ENCODE assay signal across 8 mouse cellular contexts in the genomic region with DNA sequence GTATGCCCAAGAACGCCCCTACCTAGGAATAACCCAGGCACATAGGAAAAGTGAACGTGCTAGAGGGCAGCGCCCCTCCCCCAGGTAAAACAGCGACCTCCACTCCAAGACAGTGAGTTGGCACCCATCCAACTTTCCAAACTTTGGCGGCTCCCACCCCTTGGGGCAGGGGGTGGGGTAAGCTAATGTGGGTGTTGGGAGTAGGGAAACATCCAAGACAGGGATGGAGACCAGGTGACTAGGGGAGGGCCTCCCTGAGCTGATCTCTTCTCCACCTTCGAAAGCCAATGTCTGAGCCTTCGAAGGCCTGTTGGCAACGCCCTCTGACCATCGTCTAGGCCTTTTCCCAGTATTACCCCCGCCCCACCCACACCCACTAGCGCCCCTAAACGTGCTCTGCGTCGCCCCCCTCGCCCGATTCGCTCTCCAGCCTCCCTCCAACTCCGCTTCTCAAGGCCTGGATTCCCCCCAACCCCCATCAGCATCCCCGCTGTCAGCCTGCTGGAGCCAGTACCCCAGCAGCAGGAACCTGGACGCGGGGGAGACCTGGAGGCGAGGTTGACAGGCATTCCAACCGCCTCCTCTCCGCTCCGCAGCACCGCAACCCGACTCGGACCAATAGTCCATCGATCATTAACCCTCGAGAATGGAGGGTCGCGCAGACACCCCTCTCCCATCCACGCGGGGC. TPM values are rescaled to one million over a fixed set of nuclear protein-coding genes. Genes with fewer than 3 reads are reported as not detected.
A peak's percentile ranks its signal among the peaks of the same experiment; 100 is the strongest.
DNase-seq lines count a peak whose midpoint lies in the region; ATAC-seq and TF ChIP-seq lines count a peak whose summit lies in the region.

No protein-coding gene starts in this region.

- no peak for TF ChIP-seq POLR2A in cortical plate, adult 2 months (IDR thresholded peaks at IDR 0.05; ENCODE audit: extremely low read depth, insufficient read depth, low read length)

- H3K4me2 ChIP-seq in lung, embryonic 14.5 days = peak overlapping the region; percentile 98
- peak overlapping the region; percentile 85 for H3K4me2 ChIP-seq in hindbrain, embryonic 13.5 days
- H3K4me2 ChIP-seq in lung, postnatal 0 days (replicated peaks; ENCODE audit: low read depth, low read length) = peak overlapping the region; percentile 96
- H3K4me2 ChIP-seq in stomach, embryonic 16.5 days (ENCODE audit: low read depth, low read length) = peak overlapping the region; percentile 94

- peak; percentile 5; the same call in 1 of the 2 replicates for ATAC-seq in lung, embryonic 14.5 days (ENCODE audit: insufficient read depth)
- peak; percentile 22 for ATAC-seq in hindbrain, embryonic 13.5 days (ENCODE audit: low FRiP score)
- no peak for ATAC-seq in lung, postnatal 0 days
- ATAC-seq in stomach, embryonic 16.5 days (ENCODE audit: insufficient read depth, low FRiP score) = peak; percentile 14; the same call in 1 of the 2 replicates

- H3K4me1 ChIP-seq in lung, embryonic 14.5 days (ENCODE audit: insufficient read depth) = peaks cover 19% of the 10 kb centered on the region
- peaks cover 10% of the 10 kb centered on the region for H3K4me1 ChIP-seq in cortical plate, adult 2 months (ENCODE audit: control insufficient read depth, insufficient read depth, low read length)
- H3K4me1 ChIP-seq in hindbrain, embryonic 13.5 days (replicated peaks) = peaks cover 58% of the 10 kb centered on the region
- peaks cover 14% of the 10 kb centered on the region; the same call in 1 of the 2 replicates for H3K4me1 ChIP-seq in lung, postnatal 0 days (ENCODE audit: insufficient read depth, low read depth, low read length)
- peaks cover 27% of the 10 kb centered on the region for H3K4me1 ChIP-seq in stomach, embryonic 16.5 days (ENCODE audit: control insufficient read depth, insufficient read depth, low read length)

- TF ChIP-seq EP300 in lung, postnatal 0 days (IDR thresholded peaks at IDR 0.05) = no peak

- 2% methylated on average over 34 of the region's 34 CpGs for WGBS in lung, embryonic 14.5 days
- WGBS in hindbrain, embryonic 13.5 days = 5% methylated on average over 30 of the region's 34 CpGs
- 4% methylated on average over 32 of the region's 34 CpGs for WGBS in lung, postnatal 0 days
- WGBS in stomach, embryonic 16.5 days = 5% methylated on average over 34 of the region's 34 CpGs

- H3K9ac ChIP-seq in lung, embryonic 14.5 days = peak overlapping the region; percentile 74
- H3K9ac ChIP-seq in hindbrain, embryonic 13.5 days = peak overlapping the region; percentile 98
- H3K9ac ChIP-seq in lung, postnatal 0 days (replicated peaks; ENCODE audit: low read depth) = peak overlapping the region; percentile 50
- H3K9ac ChIP-seq in stomach, embryonic 16.5 days (ENCODE audit: low read length) = peak overlapping the region; percentile 84

- no peaks in the 10 kb centered on the region for H3K27me3 ChIP-seq in lung, embryonic 14.5 days (ENCODE audit: insufficient read depth, low read length)
- H3K27me3 ChIP-seq in hindbrain, embryonic 13.5 days = no peaks in the 10 kb centered on the region
- no peaks in the 10 kb centered on the region for H3K27me3 ChIP-seq in lung, postnatal 0 days (replicated peaks; ENCODE audit: insufficient read depth, low read length)
- H3K27me3 ChIP-seq in stomach, embryonic 16.5 days (ENCODE audit: control insufficient read depth, insufficient read depth, low read length) = no peaks in the 10 kb centered on the region

- no peaks in the 10 kb centered on the region for H3K36me3 ChIP-seq in lung, embryonic 14.5 days (ENCODE audit: insufficient read depth)
- H3K36me3 ChIP-seq in hindbrain, embryonic 13.5 days = peaks cover 23% of the 10 kb centered on the region
- H3K36me3 ChIP-seq in lung, postnatal 0 days (ENCODE audit: insufficient read depth, low read length) = no peaks in the 10 kb centered on the region
- no peaks in the 10 kb centered on the region for H3K36me3 ChIP-seq in stomach, embryonic 16.5 days (ENCODE audit: control insufficient read depth, insufficient read depth, low read length)

- peak overlapping the region; percentile 78 for H3K4me3 ChIP-seq in lung, embryonic 14.5 days (ENCODE audit: low read depth, low read length)
- H3K4me3 ChIP-seq in cortical plate, adult 2 months (ENCODE audit: insufficient read depth, low read length) = peak overlapping the region; percentile 97
- peak overlapping the region; percentile 94 for H3K4me3 ChIP-seq in hindbrain, embryonic 13.5 days
- peak overlapping the region; percentile 58 for H3K4me3 ChIP-seq in lung, postnatal 0 days (ENCODE audit: low read depth, low read length)
- peak overlapping the region; percentile 77 for H3K4me3 ChIP-seq in stomach, embryonic 16.5 days (replicated peaks; ENCODE audit: low read length)

- H3K27ac ChIP-seq in lung, embryonic 14.5 days (ENCODE audit: low read depth) = peak overlapping the region; percentile 94
- peak overlapping the region; percentile 97 for H3K27ac ChIP-seq in cortical plate, adult 2 months (ENCODE audit: insufficient read depth, low read length)
- H3K27ac ChIP-seq in hindbrain, embryonic 13.5 days = peak overlapping the region; percentile 98
- peak overlapping the region; percentile 85 for H3K27ac ChIP-seq in lung, postnatal 0 days (ENCODE audit: low read length)
- peak overlapping the region; percentile 87 for H3K27ac ChIP-seq in stomach, embryonic 16.5 days (ENCODE audit: low read length)

- peak; percentile 57 for DNase-seq in lung, embryonic 14.5 days
- DNase-seq in lung, postnatal 36 days = no peak
- peak; percentile 42 for DNase-seq in adrenal gland, adult 8-10 months
- peak; percentile 34 for DNase-seq in lung, postnatal 0 days (ENCODE audit: low spot score)
- no peak for DNase-seq in frontal cortex, postnatal 25 days (ENCODE audit: low spot score in 2 of 2)

- TF ChIP-seq CTCF in lung, embryonic 14.5 days (IDR thresholded peaks at IDR 0.05; ENCODE audit: low read depth) = no peak
- TF ChIP-seq CTCF in cortical plate, adult 2 months (IDR thresholded peaks at IDR 0.05; ENCODE audit: extremely low read depth, insufficient read depth, low read length) = no peak
- 0 out of 2 replicates have a peak, but pooled peaks have one; percentile 1 for TF ChIP-seq CTCF in lung, postnatal 0 days (IDR thresholded peaks at IDR 0.05)

- no peaks in the 10 kb centered on the region for H3K9me3 ChIP-seq in lung, embryonic 14.5 days (ENCODE audit: low read depth, low read length)
- no peaks in the 10 kb centered on the region for H3K9me3 ChIP-seq in hindbrain, embryonic 13.5 days
- H3K9me3 ChIP-seq in lung, postnatal 0 days (ENCODE audit: low read length) = no peaks in the 10 kb centered on the region
- no peaks in the 10 kb centered on the region for H3K9me3 ChIP-seq in stomach, embryonic 16.5 days (replicated peaks; ENCODE audit: control insufficient read depth, low read length)

RNA-seq across cellular contexts. Expression of gene Cacnb1, which starts 1.1 kb away (rescaled TPM):
- 5.4 and 5.5 TPM in 2 replicates for polyA plus RNA-seq in lung, embryonic 14.5 days (2014; fragmentation: Nextera tagmentation; extraction: Ambion mirVana)
- total RNA-seq in adrenal gland, adult 8-10 months (2022) = 10 to 100 TPM in 2 of 4 experiments, 1 to 10 TPM in 2; 7.8 to 18.8 (median 13.6) TPM
- polyA plus RNA-seq in cortical plate, adult 2 months (2012; rRNA removed) = 114 and 117 TPM in 2 replicates
- 51.6 and 57.4 TPM in 2 replicates for polyA plus RNA-seq in hindbrain, embryonic 13.5 days (2015; fragmentation: Nextera tagmentation; extraction: Ambion mirVana)
- 3.5 and 4.0 TPM in 2 replicates for polyA plus RNA-seq in lung, postnatal 0 days (2015; fragmentation: Nextera tagmentation; extraction: Ambion mirVana)
- 7.0 and 12.1 TPM in 2 replicates for polyA plus RNA-seq in stomach, embryonic 16.5 days (2015; fragmentation: Nextera tagmentation; extraction: Ambion mirVana)

RNA-seq across cellular contexts. Expression of gene Rpl19, which starts 4.8 kb away (rescaled TPM):
- polyA plus RNA-seq in lung, embryonic 14.5 days (2014; fragmentation: Nextera tagmentation; extraction: Ambion mirVana) = 1,155 and 1,171 TPM in 2 replicates
- total RNA-seq in adrenal gland, adult 8-10 months (2022) = 1,000 to 10,000 TPM in 2 of 4 experiments, 100 to 1,000 TPM in 2; 894 to 1,148 (median 997) TPM
- 880 and 901 TPM in 2 replicates for polyA plus RNA-seq in cortical plate, adult 2 months (2012; rRNA removed)
- 689 and 706 TPM in 2 replicates for polyA plus RNA-seq in hindbrain, embryonic 13.5 days (2015; fragmentation: Nextera tagmentation; extraction: Ambion mirVana)
- polyA plus RNA-seq in lung, postnatal 0 days (2015; fragmentation: Nextera tagmentation; extraction: Ambion mirVana) = 750 and 817 TPM in 2 replicates
- polyA plus RNA-seq in stomach, embryonic 16.5 days (2015; fragmentation: Nextera tagmentation; extraction: Ambion mirVana) = 825 and 942 TPM in 2 replicates

RNA-seq across cellular contexts. Expression of gene Arl5c, which starts 25.7 kb away (rescaled TPM):
- 11.4 and 11.5 TPM in 2 replicates for polyA plus RNA-seq in lung, embryonic 14.5 days (2014; fragmentation: Nextera tagmentation; extraction: Ambion mirVana)
- total RNA-seq in adrenal gland, adult 8-10 months (2022) = 1 to 10 TPM in 3 of 4 experiments, under 1 TPM in 1; 0.44 to 1.8 (median 1.4) TPM
- polyA plus RNA-seq in cortical plate, adult 2 months (2012; rRNA removed) = 2.2 and 2.6 TPM in 2 replicates
- 10.7 TPM in 2 replicates for polyA plus RNA-seq in hindbrain, embryonic 13.5 days (2015; fragmentation: Nextera tagmentation; extraction: Ambion mirVana)
- polyA plus RNA-seq in lung, postnatal 0 days (2015; fragmentation: Nextera tagmentation; extraction: Ambion mirVana) = 4.6 and 6.5 TPM in 2 replicates
- 10.5 and 11.8 TPM in 2 replicates for polyA plus RNA-seq in stomach, embryonic 16.5 days (2015; fragmentation: Nextera tagmentation; extraction: Ambion mirVana)

RNA-seq across cellular contexts. Expression of gene Stac2, which starts 31.6 kb away (rescaled TPM):
- 0.05 and 0.14 TPM in 2 replicates for polyA plus RNA-seq in lung, embryonic 14.5 days (2014; fragmentation: Nextera tagmentation; extraction: Ambion mirVana)
- total RNA-seq in adrenal gland, adult 8-10 months (2022) = 10 to 100 TPM in 1 of 4 experiments, 1 to 10 TPM in 3; 3.8 to 10.9 (median 6.6) TPM
- polyA plus RNA-seq in cortical plate, adult 2 months (2012; rRNA removed) = 49.7 and 51.6 TPM in 2 replicates
- polyA plus RNA-seq in hindbrain, embryonic 13.5 days (2015; fragmentation: Nextera tagmentation; extraction: Ambion mirVana) = 4.2 and 5.2 TPM in 2 replicates
- polyA plus RNA-seq in lung, postnatal 0 days (2015; fragmentation: Nextera tagmentation; extraction: Ambion mirVana) = 0.10 and 0.11 TPM in 2 replicates
- 0.25 and 0.47 TPM in 2 replicates for polyA plus RNA-seq in stomach, embryonic 16.5 days (2015; fragmentation: Nextera tagmentation; extraction: Ambion mirVana)

RNA-seq across cellular contexts. Expression of gene Plxdc1, which starts 35.5 kb away (rescaled TPM):
- 0.53 and 0.64 TPM in 2 replicates for polyA plus RNA-seq in lung, embryonic 14.5 days (2014; fragmentation: Nextera tagmentation; extraction: Ambion mirVana)
- total RNA-seq in adrenal gland, adult 8-10 months (2022) = 10 to 100 TPM; 13.5 to 36.2 (median 24.0) TPM
- polyA plus RNA-seq in cortical plate, adult 2 months (2012; rRNA removed) = 28.6 and 29.2 TPM in 2 replicates
- polyA plus RNA-seq in hindbrain, embryonic 13.5 days (2015; fragmentation: Nextera tagmentation; extraction: Ambion mirVana) = 0.60 and 0.89 TPM in 2 replicates
- 1.7 TPM in 2 replicates for polyA plus RNA-seq in lung, postnatal 0 days (2015; fragmentation: Nextera tagmentation; extraction: Ambion mirVana)
- 0.72 and 1.0 TPM in 2 replicates for polyA plus RNA-seq in stomach, embryonic 16.5 days (2015; fragmentation: Nextera tagmentation; extraction: Ambion mirVana)

Comparison
In these comparisons a context has a peak if more than half of its experiments do, and no peak if none do; other contexts are left out.
1. DNase-seq: peak in lung, embryonic 14.5 days (single experiment), adrenal gland, adult 8-10 months (single experiment) and lung, postnatal 0 days (single experiment); none in lung, postnatal 36 days (single experiment) and frontal cortex, postnatal 25 days (0 of 2).
2. Peak in every context shown above with its lines, with median percentiles within 50 percentile points of each other: H3K27ac ChIP-seq, H3K4me2 ChIP-seq, H3K4me3 ChIP-seq and H3K9ac ChIP-seq.